Mouse (Mus musculus): Measurements from ENCODE around the gene Lama2. TPM values are rescaled to one million over a fixed set of nuclear protein-coding genes. Genes with fewer than 3 reads are reported as not detected.

Lama2 gene
- total and polyA plus RNA-seq, 3 experiments = not detected

DNA sequence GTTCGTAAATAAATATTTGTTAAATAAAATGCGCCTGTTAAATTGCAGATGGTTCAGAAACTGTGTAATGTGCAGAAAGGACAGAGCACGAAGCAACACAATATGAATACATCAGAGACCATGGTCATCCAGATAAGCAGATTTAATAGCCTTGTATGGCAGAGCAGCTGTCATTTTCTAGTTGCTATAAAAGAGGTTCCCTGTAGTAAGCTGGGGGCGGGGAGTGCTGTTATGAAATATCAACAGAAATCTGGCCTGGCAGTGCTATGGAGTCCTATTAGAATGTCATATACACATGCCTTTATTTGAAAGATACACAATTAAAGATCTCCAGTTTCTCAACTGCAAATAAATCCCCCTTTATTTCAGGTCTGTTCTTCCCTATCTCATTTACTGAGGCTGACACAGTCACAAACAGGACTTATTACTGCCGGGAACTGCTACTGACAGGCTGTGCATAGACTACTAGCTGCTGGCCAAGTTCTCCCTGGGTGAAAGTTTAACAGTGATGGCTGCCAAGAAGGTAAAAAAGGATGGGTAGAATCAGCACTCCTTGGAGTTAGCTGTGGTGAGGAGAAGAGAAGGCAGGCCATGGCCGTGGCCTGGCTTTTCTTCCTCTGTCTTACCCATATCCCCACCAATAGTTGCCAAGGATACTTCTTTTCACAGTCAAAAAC is 396.8 kb downstream of the Lama2 start:
- Histone ChIP-seq H3K4me1 (ENCODE audit: control insufficient read depth in 1 of 2, insufficient read depth in 2 of 2, low read length in 2 of 2) (no peaks in the 10 kb centered on the region), H3K9me3 (replicated peaks; ENCODE audit: insufficient read depth, low read length) (no peaks in the 10 kb centered on the region), H3K27ac (ENCODE audit: control insufficient read depth, low read depth, low read length) (no peak overlapping the region), H3K9ac (ENCODE audit: control insufficient read depth, low read depth, low read length, poor library complexity, severe bottlenecking) (no peak overlapping the region), H3K27me3 (ENCODE audit: control insufficient read depth in 1 of 2, insufficient read depth in 2 of 2, low read length in 2 of 2) (no peaks in the 10 kb centered on the region), H3K36me3 (ENCODE audit: control insufficient read depth in 1 of 2, insufficient read depth in 2 of 2, low read length in 2 of 2) (no peaks in the 10 kb centered on the region), H3K4me3 (ENCODE audit: control insufficient read depth in 1 of 2, insufficient read depth in 1 of 2, low read depth in 2 of 2, low read length in 2 of 2) (no peak overlapping the region), H3K79me2 (ENCODE audit: control insufficient read depth, insufficient read depth, low read length, poor library complexity) (no peaks in the 10 kb centered on the region)
- DNase-seq (ENCODE audit: low read depth, low spot score) = no peak
- no peak for TF ChIP-seq MAFK (IDR thresholded peaks at IDR 0.05; ENCODE audit: borderline replicate concordance, low read depth, low read length)
- TF ChIP-seq MYB (IDR thresholded peaks at IDR 0.05; ENCODE audit: low read depth, low read length) = no peak
- TF ChIP-seq NELFE (IDR thresholded peaks at IDR 0.05; ENCODE audit: low read depth, low read length) = no peak
- TF ChIP-seq ZNF384 (IDR thresholded peaks at IDR 0.05; ENCODE audit: low read depth, low read length) = no peak
- TF ChIP-seq RCOR1 (IDR thresholded peaks at IDR 0.05; ENCODE audit: low read depth, low read length) = no peak
- no peak for TF ChIP-seq CHD2 (IDR thresholded peaks at IDR 0.05; ENCODE audit: low read length)
- no peak for TF ChIP-seq TAL1 (IDR thresholded peaks at IDR 0.05; ENCODE audit: low read length)
- no peak for TF ChIP-seq NRF1 (IDR thresholded peaks at IDR 0.05; ENCODE audit: insufficient read depth, low read depth, low read length, poor library complexity, severe bottlenecking)
- TF ChIP-seq CHD1 (IDR thresholded peaks at IDR 0.05; ENCODE audit: low read depth, low read length) = no peak
- no peak for TF ChIP-seq TBP (IDR thresholded peaks at IDR 0.05; ENCODE audit: low read depth, low read length)

DNA sequence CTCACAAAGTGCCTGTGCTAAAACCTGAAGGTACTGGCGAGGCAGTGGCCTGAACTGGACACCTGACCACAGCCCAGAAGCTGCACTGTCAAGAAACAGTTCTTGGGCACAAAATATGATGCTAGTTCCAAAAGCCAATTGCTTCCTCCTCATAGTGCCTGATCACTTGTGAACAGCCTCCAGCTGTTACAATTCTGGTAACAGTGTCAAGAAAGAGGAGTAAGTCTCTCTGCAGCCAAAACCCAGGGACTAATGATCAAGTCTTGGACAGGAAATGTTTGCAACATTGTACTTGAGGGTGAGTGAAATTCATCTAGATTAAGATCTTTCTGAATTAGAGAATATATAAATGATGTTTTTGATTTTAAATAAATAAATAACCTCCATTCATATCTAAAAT is 399.9 kb downstream of the Lama2 start:
- no peaks in the 10 kb centered on the region for H3K36me3 ChIP-seq (ENCODE audit: control insufficient read depth in 1 of 2, insufficient read depth in 2 of 2, low read length in 2 of 2)
- no peaks in the 10 kb centered on the region for H3K79me2 ChIP-seq (ENCODE audit: control insufficient read depth, insufficient read depth, low read length, poor library complexity)
- H3K9me3 ChIP-seq (replicated peaks; ENCODE audit: insufficient read depth, low read length) = no peaks in the 10 kb centered on the region
- H3K27ac ChIP-seq (ENCODE audit: control insufficient read depth, low read depth, low read length) = no peak overlapping the region
- H3K4me1 ChIP-seq (ENCODE audit: control insufficient read depth in 1 of 2, insufficient read depth in 2 of 2, low read length in 2 of 2) = no peaks in the 10 kb centered on the region
- no peak for DNase-seq (ENCODE audit: low read depth, low spot score)
- no peak overlapping the region for H3K4me3 ChIP-seq (ENCODE audit: control insufficient read depth in 1 of 2, insufficient read depth in 1 of 2, low read depth in 2 of 2, low read length in 2 of 2)
- no peak overlapping the region for H3K9ac ChIP-seq (ENCODE audit: control insufficient read depth, low read depth, low read length, poor library complexity, severe bottlenecking)
- no peaks in the 10 kb centered on the region for H3K27me3 ChIP-seq (ENCODE audit: control insufficient read depth in 1 of 2, insufficient read depth in 2 of 2, low read length in 2 of 2)
- TF ChIP-seq ELF1 (IDR thresholded peaks at IDR 0.05; ENCODE audit: low read depth, low read length) (no peak), GATA1 (IDR thresholded peaks at IDR 0.05; ENCODE audit: low read depth, low read length) (no peak), TCF12 (IDR thresholded peaks at IDR 0.05; ENCODE audit: low read depth, low read length) (no peak), MXI1 (IDR thresholded peaks at IDR 0.05; ENCODE audit: low read depth, low read length) (no peak), MYB (IDR thresholded peaks at IDR 0.05; ENCODE audit: low read depth, low read length) (no peak), ZMIZ1 (IDR thresholded peaks at IDR 0.05; ENCODE audit: low read depth, low read length) (no peak), MAX (IDR thresholded peaks at IDR 0.05; ENCODE audit: low read length) (no peak), MEF2A (IDR thresholded peaks at IDR 0.05; ENCODE audit: extremely low read depth, insufficient replicate concordance, low read depth, low read length, poor library complexity, severe bottlenecking) (no peak), TBP (IDR thresholded peaks at IDR 0.05; ENCODE audit: low read depth, low read length) (no peak), CHD1 (IDR thresholded peaks at IDR 0.05; ENCODE audit: low read depth, low read length) (no peak), POLR2AphosphoS2 (IDR thresholded peaks at IDR 0.05; ENCODE audit: low read length) (no peak), ETS1 (IDR thresholded peaks at IDR 0.05; ENCODE audit: low read depth, low read length) (no peak), HCFC1 (IDR thresholded peaks at IDR 0.05; ENCODE audit: low read depth, low read length) (no peak), MYC (IDR thresholded peaks at IDR 0.05; ENCODE audit: low read depth, low read length) (no peak), NELFE (IDR thresholded peaks at IDR 0.05; ENCODE audit: low read depth, low read length) (no peak), CHD2 (IDR thresholded peaks at IDR 0.05; ENCODE audit: low read length) (no peak), ZNF384 (IDR thresholded peaks at IDR 0.05; ENCODE audit: low read depth, low read length) (no peak), RCOR1 (IDR thresholded peaks at IDR 0.05; ENCODE audit: low read depth, low read length) (no peak), JUND (IDR thresholded peaks at IDR 0.05; ENCODE audit: low read depth, low read length) (no peak)

Data from MEL (cell line).